Mouse (Mus musculus): ENCODE data around the gene Alkbh4.

GRCm38 (mm10) chr5:136086290-136086689 lies 49.7 kb upstream of the Alkbh4 start:
- TF ChIP-seq POLR2A (IDR thresholded peaks at IDR 0.05; ENCODE audit: borderline replicate concordance, extremely low read depth, low read depth, low read length) (no peak), CTCF (IDR thresholded peaks at IDR 0.05; ENCODE audit: insufficient read depth, low read length) (no peak)

All from lung, adult 2 months (tissue).